Mouse (Mus musculus): ENCODE measurements around the gene 1700020L24Rik. TPM values are rescaled to one million over a fixed set of nuclear protein-coding genes. Genes with fewer than 3 reads are reported as not detected.

Gene 1700020L24Rik
- polyA plus RNA-seq (2014; fragmentation: Illumina TruSeq; extraction: RNeasy Lipid Tissue Mini Kit (QIAGEN cat#74804); ENCODE audit: low read depth, low replicate concordance), result 4.3 TPM

DNA sequence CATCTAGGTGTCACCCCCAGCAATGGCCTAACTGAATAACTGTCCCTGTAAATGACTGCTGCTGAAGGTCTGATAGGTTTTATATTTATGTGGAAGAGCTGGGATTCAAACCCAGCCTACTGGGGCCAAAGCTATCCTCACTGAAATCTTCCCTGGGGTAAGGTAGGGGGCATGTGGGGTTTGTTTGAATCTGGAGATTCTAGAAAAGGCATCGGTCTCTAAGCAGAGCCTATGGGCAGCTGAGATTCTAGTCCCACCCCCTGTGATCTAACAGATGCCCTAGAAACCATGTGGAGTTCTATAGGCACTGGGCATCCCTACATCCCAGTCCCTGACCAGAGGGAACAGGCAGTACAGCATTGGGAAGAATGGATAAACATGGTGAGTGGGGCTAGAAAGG lies at the start of gene 1700020L24Rik:
Gene 1700020L24Rik, plus strand, starts transcription at position 301 of the 400 bp plus-strand sequence.

DNA sequence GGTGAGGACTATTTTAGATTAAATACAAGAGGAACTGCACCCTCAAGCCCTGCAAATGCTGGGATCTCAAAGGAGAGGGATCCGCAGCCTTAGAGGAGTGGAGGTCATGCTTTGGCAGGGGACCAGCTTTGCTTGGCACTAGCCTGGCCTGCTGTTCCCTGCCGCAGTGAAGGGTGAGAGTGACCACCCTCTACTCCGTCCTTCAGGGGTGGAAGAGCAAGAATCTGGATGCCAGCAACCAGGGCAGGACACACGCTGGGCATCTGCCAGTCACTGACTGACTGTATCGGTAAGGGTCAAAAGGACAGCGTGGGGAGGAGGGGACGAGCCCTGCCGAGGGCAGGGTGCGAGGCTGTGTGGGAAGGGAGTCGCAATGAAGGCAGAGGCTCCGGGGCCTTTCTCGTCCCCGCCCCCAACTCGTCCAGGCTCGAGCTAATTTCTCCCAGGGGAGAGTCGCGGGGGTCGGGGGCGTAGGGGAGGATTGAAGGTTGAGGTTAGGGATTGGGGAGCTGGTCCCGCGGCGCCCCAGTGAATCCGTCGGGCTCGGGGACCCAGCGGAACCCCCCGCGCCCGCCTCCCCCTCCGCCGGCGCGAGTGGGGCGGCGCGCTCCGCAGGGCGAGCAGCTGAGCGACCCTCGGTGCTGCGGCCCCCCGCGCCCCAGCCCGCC lies 28.3 kb upstream of the 1700020L24Rik start, which contains the start of gene Rasl10b:
Gene Rasl10b, plus strand, starts transcription at position 51 of the 668 bp plus-strand sequence.

DNA sequence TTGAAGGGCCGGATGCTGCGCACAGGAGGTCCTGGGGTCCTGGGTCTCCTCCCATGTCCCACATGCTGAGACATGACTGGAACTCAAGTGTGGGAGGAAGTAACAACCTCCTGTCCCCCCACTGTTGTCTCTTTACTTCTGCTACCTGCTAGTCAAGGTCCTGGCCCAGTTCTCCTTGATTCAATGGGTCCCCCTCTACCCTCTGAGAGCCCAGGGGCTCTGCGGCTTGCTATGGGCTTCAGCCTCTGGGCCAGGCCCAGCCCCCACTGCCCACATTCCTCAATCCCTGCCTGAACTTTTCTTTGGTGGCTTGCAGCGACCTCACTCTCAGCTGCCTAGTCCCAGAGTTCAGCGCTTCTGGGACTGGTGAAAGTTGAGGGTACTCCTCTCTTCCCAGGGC lies 8.1 kb upstream of the 1700020L24Rik start, which contains the start of gene Gas2l2:
Gene Gas2l2, minus strand, starts transcription at position 101 of the 400 bp plus-strand sequence.

DNA sequence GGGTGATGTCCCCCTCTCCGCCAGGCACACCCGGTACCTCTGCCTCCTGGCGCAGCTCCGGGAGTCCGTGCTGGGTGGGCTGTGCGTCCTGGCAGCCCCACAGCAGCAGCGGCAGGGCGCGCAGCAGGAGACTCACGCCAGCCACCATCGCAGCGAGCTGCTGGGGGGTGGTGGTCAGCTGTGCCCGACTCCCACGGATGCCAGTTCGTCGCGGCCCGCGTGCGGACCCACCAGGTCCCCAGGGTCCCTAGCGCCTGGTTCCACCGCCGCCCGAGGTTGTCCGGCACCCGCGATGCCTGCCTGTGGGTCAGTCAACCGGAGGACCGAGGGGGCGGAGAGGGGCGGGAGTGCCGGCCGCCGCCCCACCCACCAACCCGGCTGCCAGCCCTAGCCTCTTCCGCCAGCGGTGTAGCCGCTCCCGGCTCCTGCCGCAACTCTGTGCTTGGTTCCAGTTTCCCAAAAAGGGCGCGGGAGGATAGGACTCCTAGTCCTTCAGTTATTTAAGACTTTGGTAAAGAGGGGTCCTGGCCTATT lies 25.3 kb downstream of the 1700020L24Rik start, which contains the start of gene Mmp28:
Gene Mmp28, minus strand, starts transcription at position 361 of the 534 bp plus-strand sequence.

DNA sequence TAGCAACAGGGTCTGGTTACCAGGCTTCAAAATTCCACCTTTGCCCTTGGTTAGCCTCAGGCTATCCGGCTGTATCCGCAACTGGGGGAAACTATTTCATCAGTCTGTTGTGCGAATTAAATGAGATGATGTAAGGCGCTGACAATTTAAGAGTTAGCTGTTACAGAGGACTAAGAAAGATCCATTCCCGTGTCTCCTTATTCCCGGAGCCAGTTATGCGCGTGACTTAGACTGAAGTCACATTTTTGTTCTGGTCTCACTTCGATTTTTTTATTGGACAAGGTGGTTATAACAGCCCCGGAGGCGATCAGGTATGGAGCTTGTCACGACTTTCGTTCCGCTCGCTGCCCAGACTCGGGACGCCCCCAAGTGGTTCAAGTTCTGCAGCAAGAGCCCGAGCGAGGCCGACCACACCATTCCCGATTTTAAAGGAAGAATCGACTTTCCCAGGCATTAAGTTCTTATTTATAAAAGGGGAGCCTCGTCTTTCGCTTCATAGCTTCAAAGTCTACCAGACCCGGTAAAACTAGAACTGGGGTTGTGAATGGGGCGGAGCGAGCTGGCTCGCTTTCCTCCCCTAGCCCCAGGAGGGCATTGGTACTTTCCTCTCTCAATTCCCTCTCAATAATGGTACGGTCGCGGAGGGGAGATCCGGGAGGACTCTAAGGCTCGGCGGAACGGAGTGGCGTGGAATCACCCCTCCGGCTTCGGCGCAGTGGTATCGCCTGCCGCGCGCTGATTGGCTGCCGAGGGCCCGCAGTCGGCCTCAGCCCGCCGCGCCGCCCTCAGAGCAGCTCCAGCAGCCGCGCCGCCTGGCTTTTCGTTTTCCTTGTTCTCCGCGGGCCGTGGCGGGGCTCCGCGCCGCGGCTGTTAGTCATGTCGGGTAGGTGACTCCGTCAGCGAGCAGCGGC lies 35.1 kb downstream of the 1700020L24Rik start, which contains the start of gene Taf15:
Gene Taf15, plus strand, starts transcription at position 763 of the 911 bp plus-strand sequence.

Other genes with a start within 250 kb of the 1700020L24Rik start
- 0.82 TPM for gene Slfn3, start 246.3 kb upstream of the 1700020L24Rik start, polyA plus RNA-seq (2014; fragmentation: Illumina TruSeq; extraction: RNeasy Lipid Tissue Mini Kit (QIAGEN cat#74804); ENCODE audit: low read depth, low replicate concordance)
- not detected for gene Slfn14, start 151.0 kb upstream of the 1700020L24Rik start, polyA plus RNA-seq (2014; fragmentation: Illumina TruSeq; extraction: RNeasy Lipid Tissue Mini Kit (QIAGEN cat#74804); ENCODE audit: low read depth, low replicate concordance)
- 68.6 TPM for gene Ap2b1, start 138.7 kb upstream of the 1700020L24Rik start, polyA plus RNA-seq (2014; fragmentation: Illumina TruSeq; extraction: RNeasy Lipid Tissue Mini Kit (QIAGEN cat#74804); ENCODE audit: low read depth, low replicate concordance)
- gene Pex12, start 135.1 kb upstream of the 1700020L24Rik start, polyA plus RNA-seq (2014; fragmentation: Illumina TruSeq; extraction: RNeasy Lipid Tissue Mini Kit (QIAGEN cat#74804); ENCODE audit: low read depth, low replicate concordance), result 13.5 TPM
- gene Rasl10b, start 28.5 kb upstream of the 1700020L24Rik start, polyA plus RNA-seq (2014; fragmentation: Illumina TruSeq; extraction: RNeasy Lipid Tissue Mini Kit (QIAGEN cat#74804); ENCODE audit: low read depth, low replicate concordance), result 1.4 TPM
- gene Gas2l2, start 8.2 kb upstream of the 1700020L24Rik start, polyA plus RNA-seq (2014; fragmentation: Illumina TruSeq; extraction: RNeasy Lipid Tissue Mini Kit (QIAGEN cat#74804); ENCODE audit: low read depth, low replicate concordance), result 0.69 TPM
- gene Mmp28, start 25.4 kb downstream of the 1700020L24Rik start, polyA plus RNA-seq (2014; fragmentation: Illumina TruSeq; extraction: RNeasy Lipid Tissue Mini Kit (QIAGEN cat#74804); ENCODE audit: low read depth, low replicate concordance), result 13.5 TPM
- 56.9 TPM for gene Taf15, start 35.4 kb downstream of the 1700020L24Rik start, polyA plus RNA-seq (2014; fragmentation: Illumina TruSeq; extraction: RNeasy Lipid Tissue Mini Kit (QIAGEN cat#74804); ENCODE audit: low read depth, low replicate concordance)
- 0.52 TPM for gene Heatr9, start 84.5 kb downstream of the 1700020L24Rik start, polyA plus RNA-seq (2014; fragmentation: Illumina TruSeq; extraction: RNeasy Lipid Tissue Mini Kit (QIAGEN cat#74804); ENCODE audit: low read depth, low replicate concordance)
- 11.4 TPM for gene Ccl5, start 92.8 kb downstream of the 1700020L24Rik start, polyA plus RNA-seq (2014; fragmentation: Illumina TruSeq; extraction: RNeasy Lipid Tissue Mini Kit (QIAGEN cat#74804); ENCODE audit: low read depth, low replicate concordance)
- 53.5 TPM for gene Ccl9, start 141.0 kb downstream of the 1700020L24Rik start, polyA plus RNA-seq (2014; fragmentation: Illumina TruSeq; extraction: RNeasy Lipid Tissue Mini Kit (QIAGEN cat#74804); ENCODE audit: low read depth, low replicate concordance)
- 125 TPM for gene Ccl6, start 155.4 kb downstream of the 1700020L24Rik start, polyA plus RNA-seq (2014; fragmentation: Illumina TruSeq; extraction: RNeasy Lipid Tissue Mini Kit (QIAGEN cat#74804); ENCODE audit: low read depth, low replicate concordance)
- not detected for gene Rpl9-ps1, start 207.9 kb downstream of the 1700020L24Rik start, polyA plus RNA-seq (2014; fragmentation: Illumina TruSeq; extraction: RNeasy Lipid Tissue Mini Kit (QIAGEN cat#74804); ENCODE audit: low read depth, low replicate concordance)
- gene Ccl3, start 211.7 kb downstream of the 1700020L24Rik start, polyA plus RNA-seq (2014; fragmentation: Illumina TruSeq; extraction: RNeasy Lipid Tissue Mini Kit (QIAGEN cat#74804); ENCODE audit: low read depth, low replicate concordance), result 0.46 TPM
- not detected for gene Ccl4, start 224.9 kb downstream of the 1700020L24Rik start, polyA plus RNA-seq (2014; fragmentation: Illumina TruSeq; extraction: RNeasy Lipid Tissue Mini Kit (QIAGEN cat#74804); ENCODE audit: low read depth, low replicate concordance)

Data from adipose tissue, adult 10 weeks (tissue).